Mouse (Mus musculus) retina, embryonic 14.5 days (tissue): ENCODE measurements at regions not wholly inside any gene's neighbourhood (a gene's known extent, or its start where the extent isn't known, plus 50 kb on each side); places are given as distances from the start of the nearest gene placed in this dataset.

ENCODE experiments used
- DNase-seq: peaks from one replicate; pipeline ENCODE4 v3.0.0-alpha.2; 2015; ENCODE audit warnings: low spot score

DNA sequence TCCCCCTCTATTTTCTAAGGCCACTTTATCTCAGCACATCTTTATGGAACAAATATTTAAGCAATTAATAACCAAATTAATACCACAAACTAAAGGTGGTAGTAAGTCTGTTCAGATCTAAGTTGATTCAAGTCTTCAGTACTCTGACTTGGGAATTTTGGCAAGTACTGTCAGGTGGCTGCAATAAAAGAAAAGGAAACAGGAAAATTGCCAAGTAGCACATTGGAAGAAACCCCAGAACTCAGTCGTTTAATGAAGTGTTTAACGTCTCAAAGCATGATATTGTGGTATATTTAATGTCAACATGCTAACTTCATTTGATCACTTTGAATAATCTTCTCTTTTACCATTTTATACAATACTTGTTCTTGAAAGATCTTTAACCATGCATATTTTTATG lies 142.2 kb downstream of the Gm11146 start:
- DNase-seq = no peak

DNA sequence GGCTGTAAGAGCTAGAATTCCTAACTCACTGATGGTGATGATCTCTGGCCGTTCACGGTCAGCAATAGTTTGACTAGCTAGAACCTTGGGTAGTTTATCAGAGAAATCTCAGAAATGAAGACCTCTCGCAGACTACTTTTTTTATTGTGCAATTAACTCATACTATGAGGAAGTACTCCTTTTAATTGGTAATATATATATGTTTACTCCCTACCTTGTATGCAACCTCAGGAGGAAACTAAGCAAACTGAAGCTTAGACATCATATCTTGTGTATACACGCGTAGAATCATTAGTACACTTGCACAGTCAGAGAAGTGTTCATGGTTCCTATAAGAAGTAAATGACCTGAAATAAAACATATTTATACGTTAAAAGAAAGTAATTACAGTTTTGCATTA lies 157.2 kb downstream of the Gm11146 start:
- DNase-seq = no peak

DNA sequence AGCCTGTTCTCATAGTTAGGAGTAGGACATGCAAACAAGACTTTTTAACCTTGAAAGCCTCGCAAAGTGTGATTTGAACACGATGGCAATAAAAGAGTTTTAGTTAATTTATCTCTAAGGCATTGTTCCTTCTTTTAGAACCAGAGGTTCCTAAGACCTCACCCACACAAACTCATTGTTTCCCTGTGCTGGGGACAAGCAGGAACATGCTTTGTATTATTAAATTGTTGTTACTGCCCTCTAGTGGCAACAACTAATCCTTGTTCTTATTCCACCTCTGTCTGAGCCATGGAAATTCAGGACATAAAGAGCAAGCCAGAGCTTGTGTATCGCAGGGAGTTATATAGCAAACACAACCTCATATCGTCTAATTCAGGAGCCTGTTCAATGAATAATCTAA lies 157.9 kb downstream of the Gm11146 start:
- DNase-seq = peak; percentile 90

DNA sequence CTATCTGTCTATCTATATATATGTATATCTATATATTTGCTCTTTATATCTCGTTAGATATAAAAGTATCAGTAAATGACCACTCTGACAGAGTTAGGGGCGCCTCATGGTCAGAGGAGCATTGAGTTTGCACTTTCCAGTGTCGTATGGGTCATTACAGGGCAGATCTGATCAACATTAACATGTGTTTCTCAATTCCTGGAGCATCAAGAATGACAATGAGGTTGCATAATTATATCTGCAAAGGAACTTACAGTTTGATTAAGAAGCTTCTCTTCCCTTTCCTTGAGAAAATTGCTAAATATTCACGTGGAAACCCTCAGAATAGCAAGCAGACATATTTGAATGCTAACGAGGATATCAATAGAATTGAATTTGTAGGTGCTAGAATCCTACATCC lies 158.6 kb downstream of the Gm11146 start:
- DNase-seq = no peak

GRCm38 (mm10) chr16:77442866-77443265 lies 159.0 kb downstream of the Gm11146 start:
- no peak for DNase-seq

DNA sequence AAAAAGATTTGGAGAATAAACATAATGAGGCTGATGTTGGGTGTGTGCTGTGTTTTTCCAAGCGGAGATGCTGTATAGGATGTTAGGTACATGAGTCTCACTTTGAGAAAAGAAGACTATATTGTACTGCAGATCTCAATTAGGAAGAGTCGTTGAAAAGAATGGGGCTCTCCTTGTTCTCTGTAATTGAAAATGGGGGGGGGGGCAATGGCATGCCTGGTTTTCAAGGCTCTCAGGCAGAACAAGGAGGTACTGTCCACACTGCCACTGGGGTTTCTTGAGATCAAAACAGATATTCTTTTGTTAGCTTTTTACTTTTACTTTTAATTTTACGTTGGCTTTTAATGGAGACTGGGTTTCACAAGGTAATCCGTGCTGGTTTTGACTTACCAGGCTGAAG lies 170.5 kb downstream of the Gm11146 start:
- no peak for DNase-seq

DNA sequence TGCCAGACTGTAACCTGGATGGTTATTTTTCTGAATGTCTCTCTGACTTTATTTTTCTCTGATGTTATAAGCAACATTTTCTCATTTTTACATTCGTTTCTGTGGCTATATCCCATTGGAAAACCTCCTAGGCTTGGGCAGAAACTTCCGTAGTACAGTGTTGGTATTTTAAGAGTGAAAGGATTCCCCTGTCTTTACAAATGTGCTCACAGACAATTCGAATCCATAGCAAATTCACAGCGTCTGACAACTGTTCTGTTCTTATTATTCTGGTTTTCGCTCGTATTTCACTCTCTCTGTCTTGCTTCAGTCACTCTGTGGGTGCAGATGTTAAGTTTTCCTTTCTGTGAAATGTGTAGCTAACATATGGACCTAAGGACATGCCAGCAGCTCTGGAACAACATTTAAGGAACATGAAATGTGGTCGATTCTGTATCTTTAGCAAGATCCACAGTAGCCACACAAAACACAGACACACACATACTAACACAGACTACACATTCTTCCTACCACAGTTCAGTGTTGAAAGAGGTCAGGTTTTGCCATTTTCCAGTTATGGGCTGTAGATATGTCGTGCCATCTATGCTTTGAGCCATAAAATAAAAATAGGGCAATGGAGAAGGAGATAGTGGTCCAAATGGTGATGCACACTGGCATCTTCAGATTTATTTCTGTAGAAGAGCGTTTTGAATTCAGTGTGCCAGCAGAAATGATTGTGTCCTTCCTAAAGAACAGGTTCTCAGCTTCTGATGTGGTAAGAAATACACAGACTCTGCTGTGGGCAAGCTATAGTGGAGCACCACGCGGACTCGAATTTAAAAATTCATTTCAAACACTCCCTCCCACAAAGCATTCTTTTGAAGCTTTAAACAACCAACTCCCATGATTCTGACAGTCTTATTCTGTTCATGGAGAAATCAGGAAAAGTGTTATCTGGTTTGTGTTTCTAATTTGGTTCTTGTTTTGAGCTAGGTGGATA lies 179.2 kb downstream of the Gm11146 start:
- DNase-seq = no peak

GRCm38 (mm10) chr16:77421591-77422024 lies 180.3 kb downstream of the Gm11146 start:
- DNase-seq = peak; percentile 65

DNA sequence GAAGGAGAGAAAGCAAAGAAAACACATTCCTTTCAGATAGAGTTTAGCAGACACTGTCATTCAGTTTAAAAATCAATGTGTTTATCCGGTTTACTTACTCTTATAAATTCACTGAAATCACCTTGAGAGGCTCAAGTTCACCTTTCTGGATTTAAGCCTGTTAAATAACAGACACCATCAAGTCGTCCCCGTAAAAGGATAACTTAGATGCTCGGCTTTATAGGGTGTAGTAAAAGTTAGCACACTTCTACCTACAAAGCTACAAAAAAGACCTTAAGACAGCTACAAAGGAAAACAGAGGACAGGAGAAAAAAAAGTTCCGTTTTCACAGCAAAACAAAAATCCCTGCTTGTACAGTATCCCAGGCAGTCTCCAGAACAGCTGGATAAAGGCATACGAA lies 180.9 kb downstream of the Gm11146 start:
- DNase-seq = no peak

DNA sequence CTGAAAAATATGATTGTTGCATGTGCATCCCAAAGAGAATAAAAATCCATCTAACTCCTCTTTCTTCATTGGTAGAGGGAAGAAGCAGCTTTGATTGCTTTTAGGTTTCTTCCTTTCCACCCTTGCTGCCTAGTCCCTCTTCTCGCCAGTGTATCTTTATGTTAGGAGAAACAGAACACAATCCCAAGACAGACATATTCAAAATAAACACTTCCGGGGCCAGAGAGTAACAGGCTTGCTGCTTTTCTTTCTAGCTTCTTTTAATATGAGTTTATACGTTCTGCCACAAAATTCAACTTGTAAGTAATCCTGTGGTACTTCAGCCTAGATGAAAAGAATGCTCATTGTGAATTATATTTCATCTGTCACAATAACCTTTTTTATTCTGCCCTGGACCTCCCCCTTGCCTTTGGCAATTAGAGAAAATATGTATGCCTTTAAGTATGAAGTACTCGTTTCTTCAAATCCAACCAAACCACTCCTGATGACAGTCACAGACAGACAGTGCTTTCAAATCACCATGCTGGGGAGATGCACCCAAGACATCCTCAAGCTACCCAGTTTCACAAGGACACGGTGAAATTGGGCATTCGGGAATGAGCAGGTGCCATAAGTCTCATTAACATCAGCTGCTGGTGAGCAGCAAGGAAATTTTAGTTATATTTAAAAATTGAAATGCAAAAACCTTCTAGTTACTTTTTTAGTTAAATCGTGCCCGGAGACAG lies 181.6 kb downstream of the Gm11146 start:
- DNase-seq = peak; percentile 9

GRCm38 (mm10) chr16:77419116-77419735 lies 182.7 kb downstream of the Gm11146 start:
- DNase-seq = no peak

GRCm38 (mm10) chr16:77418486-77418885 lies 183.4 kb downstream of the Gm11146 start:
- DNase-seq = no peak

DNA sequence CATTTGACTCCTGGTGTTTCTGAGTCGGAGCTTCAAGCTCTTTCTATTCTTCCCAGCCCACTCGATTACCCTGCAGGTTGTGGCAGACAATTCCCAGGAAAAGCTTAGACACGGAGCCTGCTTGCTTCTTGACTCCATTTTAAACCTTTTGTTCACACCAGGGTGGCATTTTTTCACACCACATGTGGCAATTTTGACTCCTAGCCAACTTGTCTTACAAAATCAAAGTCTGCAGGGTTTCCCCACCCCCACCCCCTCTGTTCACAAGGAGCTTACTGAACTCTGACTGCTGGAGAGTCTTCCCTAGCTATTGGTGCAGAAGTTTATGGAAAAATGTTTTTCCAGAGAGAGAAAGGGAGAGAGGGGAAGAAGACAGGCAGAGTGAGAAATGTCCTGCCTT lies 184.1 kb downstream of the Gm11146 start:
- DNase-seq = peak; percentile 46

DNA sequence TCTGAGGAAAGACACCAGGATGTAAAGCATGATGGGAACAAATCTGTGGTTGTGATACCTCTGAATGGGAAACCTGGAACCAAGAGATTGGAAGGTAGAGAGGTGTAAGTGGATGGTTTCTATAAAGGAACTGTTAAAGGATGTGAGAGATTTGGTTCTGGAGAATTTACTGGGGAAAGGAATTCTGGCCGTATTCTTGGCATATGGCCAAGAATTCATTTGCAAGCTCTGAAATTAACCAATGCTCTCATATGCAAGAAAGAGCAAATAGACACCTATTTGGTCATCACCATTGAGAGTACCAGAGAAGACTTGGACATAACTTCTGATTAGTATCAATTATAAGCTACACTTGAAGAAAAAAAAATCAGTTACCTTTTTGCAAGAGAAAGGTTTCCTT lies 187.3 kb downstream of the Gm11146 start:
- DNase-seq = no peak

DNA sequence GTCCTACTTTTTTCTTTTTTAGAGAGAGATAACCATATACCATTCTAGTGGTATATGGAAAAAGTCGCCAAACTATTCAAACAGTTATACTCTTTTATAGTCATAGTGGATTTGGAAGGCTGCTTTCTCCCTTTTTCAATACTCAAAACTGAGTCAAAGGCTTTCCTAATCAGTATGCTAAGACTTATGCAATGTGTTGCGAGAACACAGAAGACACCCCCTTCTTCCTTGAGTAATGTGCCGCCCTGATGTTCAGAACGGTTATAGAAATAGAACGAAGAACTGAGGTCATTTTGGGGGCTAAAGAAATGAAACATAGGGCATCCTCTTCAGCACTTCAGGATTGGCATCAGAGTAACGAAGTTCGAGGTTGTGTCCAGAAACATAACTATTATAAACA lies 192.7 kb downstream of the Gm11146 start:
- DNase-seq = no peak

DNA sequence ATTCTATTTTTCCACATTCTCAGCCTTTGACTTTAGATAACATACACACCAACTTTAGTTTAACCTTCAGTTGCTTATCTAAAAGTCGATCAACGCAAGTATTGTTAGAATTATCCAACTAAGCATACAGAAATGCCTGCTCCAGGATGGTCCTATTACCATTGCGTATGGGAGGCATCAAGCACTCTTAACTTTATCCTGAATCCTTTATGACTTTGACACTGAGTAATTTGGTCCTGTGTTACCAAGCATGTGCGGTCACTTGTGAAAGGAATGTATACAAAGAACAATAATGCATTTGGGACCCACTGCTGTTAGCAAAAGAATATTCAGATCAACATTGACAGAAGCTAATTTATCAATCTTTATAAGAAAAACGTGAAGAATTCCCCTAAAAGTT lies 194.9 kb downstream of the Gm11146 start:
- peak; percentile 21 for DNase-seq

DNA sequence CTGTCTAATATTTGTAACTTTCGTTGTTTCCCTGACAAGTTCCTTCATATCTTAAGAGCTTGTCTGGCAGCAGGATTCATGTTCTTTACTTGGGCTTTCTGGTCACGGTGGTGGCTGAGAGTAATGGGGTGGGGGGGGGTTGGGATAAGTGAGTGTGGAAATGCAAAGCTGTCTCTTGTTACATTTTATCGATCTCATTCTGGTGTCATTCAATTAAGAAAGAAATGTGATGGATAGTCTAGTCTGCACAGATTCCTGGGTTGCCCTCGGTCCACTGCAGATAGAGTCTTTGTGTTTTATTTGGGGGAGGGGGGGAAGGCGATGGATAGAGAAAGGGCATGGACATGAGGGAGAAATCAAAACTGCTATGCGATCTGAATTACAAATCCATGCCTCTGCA lies 196.0 kb downstream of the Gm11146 start:
- DNase-seq = no peak

DNA sequence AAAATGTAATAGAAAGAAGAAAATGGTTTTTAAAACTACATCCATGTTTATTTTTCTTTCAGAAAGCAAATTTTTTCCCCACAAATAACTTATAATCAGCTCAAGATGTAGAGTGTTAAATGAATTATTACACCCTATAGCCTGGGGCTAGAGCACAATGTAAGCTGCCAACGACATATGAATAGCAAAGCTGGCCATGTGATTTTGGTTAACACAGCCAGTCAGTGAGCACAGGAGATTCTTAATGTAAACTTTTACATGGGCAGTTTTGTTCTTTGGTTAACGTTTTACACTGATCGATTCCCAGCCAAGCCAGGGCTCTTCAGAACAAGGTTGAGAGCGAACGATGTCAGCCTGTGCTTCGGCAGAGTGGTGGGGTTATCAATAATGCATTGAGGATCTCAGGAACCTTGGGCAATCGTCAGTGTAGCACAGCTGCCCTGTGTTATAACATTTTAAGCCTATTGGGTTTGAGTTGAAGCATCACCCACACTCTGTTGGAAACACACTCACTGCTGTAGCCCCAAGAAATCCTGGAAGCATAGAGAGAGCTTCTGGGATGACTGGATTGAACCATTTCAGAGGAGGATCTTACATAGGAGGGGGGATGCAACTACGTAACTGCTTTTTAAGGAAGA lies 196.6 kb downstream of the Gm11146 start:
- DNase-seq = peak; percentile 41

DNA sequence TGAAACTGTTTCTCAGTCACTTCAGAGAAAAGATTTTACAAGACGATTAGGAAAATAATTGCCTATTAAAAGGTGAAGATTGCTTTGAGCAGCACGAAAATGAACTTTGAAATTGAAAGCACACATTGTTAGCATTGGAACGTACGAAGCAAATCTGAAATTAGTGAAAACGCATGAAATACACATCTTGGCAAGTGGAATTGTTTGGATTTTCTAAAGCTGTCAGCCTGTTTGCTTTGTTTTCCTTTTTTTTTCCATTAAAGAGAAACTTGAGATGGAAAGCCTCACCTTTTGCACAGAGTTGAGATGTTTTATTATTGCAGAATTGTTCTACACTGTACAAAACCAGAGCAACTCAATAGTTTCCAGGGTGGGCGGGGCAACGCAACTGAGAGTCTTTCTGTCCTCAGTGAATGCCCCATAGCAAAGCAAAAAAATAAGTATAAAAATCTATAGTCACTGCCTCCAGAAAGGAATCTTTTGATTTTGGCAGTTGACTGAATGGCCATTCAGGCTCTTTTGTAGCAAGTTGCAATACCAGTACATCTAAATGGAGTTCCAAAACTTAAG lies 199.1 kb downstream of the Gm11146 start:
- no peak for DNase-seq

- DNase-seq = peak; percentile 35
Measured at GRCm38 (mm10) chr16:77401185-77401943, 200.5 kb downstream of the Gm11146 start.

DNA sequence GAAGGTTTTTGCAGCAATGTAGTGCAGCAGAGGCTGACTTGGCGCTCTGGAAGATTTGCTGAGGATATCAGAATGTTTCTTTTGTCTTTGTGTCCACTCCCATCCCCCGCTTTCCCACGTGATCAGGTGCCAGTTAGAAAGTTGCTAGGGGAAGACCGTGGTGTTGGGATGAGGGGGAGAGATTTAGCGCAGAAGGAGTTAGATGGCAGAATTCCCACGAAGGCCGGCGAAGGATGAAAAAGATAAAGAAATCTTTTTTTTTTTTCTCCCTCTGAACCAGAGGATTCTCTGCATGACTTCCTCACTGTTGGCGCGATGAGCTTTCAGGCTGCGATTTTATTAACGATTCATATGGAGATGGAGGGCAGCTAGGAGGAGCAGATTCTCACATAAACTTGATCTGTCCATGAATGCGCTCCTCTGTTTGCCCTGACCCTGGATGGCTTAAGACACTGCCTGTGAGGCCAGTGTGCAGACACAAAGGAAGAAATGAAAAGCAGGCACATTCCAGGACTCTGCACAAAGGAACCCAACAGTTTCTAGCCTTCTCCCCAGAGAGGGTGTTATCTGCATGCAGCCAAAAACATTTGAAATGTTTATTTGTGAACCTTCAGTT lies 201.5 kb downstream of the Gm11146 start:
- peak; percentile 72 for DNase-seq
